Mouse (Mus musculus) cortical plate, adult 2 months (tissue): Measurements from ENCODE around the gene Ywhae.
A peak's percentile ranks its signal among the peaks of the same experiment; 100 is the strongest.

Experiments
- CTCF ChIP-seq: fragments of 200-500 bp; IDR thresholded peaks from 2 replicates; pipeline ENCODE4 v1.5.1; 2011; ENCODE audit warnings: mild to moderate bottlenecking, control low read depth, low read length; ENCODE audit not compliant: insufficient read depth; ENCODE audit errors: extremely low read depth
- POLR2A ChIP-seq: fragments of 200-500 bp; IDR thresholded peaks from 2 replicates; pipeline ENCODE4 v1.6.1; 2011; ENCODE audit warnings: mild to moderate bottlenecking, low read length, control low read depth; ENCODE audit not compliant: insufficient read depth; ENCODE audit errors: extremely low read depth

DNA sequence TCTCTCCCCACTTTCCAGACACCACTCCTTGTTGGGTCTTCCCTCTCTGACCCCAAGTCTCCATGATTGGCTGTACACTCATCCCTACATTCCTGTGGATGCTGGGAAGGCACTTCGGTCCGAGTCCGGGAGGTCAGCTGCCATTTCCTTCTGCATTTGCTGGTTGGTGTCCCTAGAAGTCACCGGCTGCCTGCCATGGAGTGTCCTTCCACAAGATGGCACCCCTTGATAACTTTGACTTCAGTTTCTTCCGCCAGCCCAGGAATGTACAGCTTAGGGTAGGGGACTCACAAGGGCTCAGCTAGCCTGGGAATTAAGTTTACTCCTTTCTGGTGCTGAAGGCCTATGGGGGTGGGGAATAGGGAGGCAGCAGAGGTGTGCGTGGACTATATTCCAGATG, 49.2 kb downstream of the Ywhae start:
- TF ChIP-seq CTCF (peak; percentile 91), POLR2A (no peak)
